Mouse (Mus musculus): ENCODE measurements at regions not wholly inside any gene's neighbourhood (a gene's known extent, or its start where the extent isn't known, plus 50 kb on each side); places are given as distances from the start of the nearest gene placed in this dataset.

- no peak for DNase-seq (ENCODE audit: low spot score)
- H3K9me3 ChIP-seq (ENCODE audit: low read length): no peaks in the 10 kb centered on the region
- 77% methylated on average over 7 of the region's 7 CpGs for WGBS
- no peaks in the 10 kb centered on the region for H3K36me3 ChIP-seq (ENCODE audit: insufficient read depth, low read length)
- no peaks in the 10 kb centered on the region for H3K4me1 ChIP-seq (ENCODE audit: insufficient read depth, low read depth, low read length)
- H3K27me3 ChIP-seq (replicated peaks; ENCODE audit: insufficient read depth, low read length): no peaks in the 10 kb centered on the region
- no peak overlapping the region for H3K9ac ChIP-seq (replicated peaks; ENCODE audit: low read depth)
- H3K27ac ChIP-seq (ENCODE audit: low read length): no peak overlapping the region
- no peak for ATAC-seq
- TF ChIP-seq EP300 (IDR thresholded peaks at IDR 0.05): no peak
- no peak for TF ChIP-seq CTCF (IDR thresholded peaks at IDR 0.05)
- no peak overlapping the region for H3K4me3 ChIP-seq (ENCODE audit: low read depth, low read length)
- H3K4me2 ChIP-seq (replicated peaks; ENCODE audit: low read depth, low read length): no peak overlapping the region
Observed at GRCm38 (mm10) chrX:10820313-10820920, 105.6 kb downstream of the Mid1ip1 start.

GRCm38 (mm10) chrX:10833681-10834080 lies 118.9 kb downstream of the Mid1ip1 start:
- no peaks in the 10 kb centered on the region for H3K27me3 ChIP-seq (replicated peaks; ENCODE audit: insufficient read depth, low read length)
- no peak overlapping the region for H3K4me3 ChIP-seq (ENCODE audit: low read depth, low read length)
- TF ChIP-seq CTCF (IDR thresholded peaks at IDR 0.05) (no peak), EP300 (IDR thresholded peaks at IDR 0.05) (0 out of 2 replicates have a peak, but pooled peaks have one; percentile 26)
- no peak overlapping the region for H3K9ac ChIP-seq (replicated peaks; ENCODE audit: low read depth)
- no peaks in the 10 kb centered on the region for H3K4me1 ChIP-seq (ENCODE audit: insufficient read depth, low read depth, low read length)
- 69% methylated on average over 1 of the region's 1 CpGs for WGBS
- DNase-seq (ENCODE audit: low spot score) (no peak), ATAC-seq (no peak)
- no peaks in the 10 kb centered on the region for H3K9me3 ChIP-seq (ENCODE audit: low read length)
- H3K27ac ChIP-seq (ENCODE audit: low read length): no peak overlapping the region
- H3K4me2 ChIP-seq (replicated peaks; ENCODE audit: low read depth, low read length): no peak overlapping the region
- H3K36me3 ChIP-seq (ENCODE audit: insufficient read depth, low read length): no peaks in the 10 kb centered on the region

GRCm38 (mm10) chrX:10857089-10857488 lies 142.3 kb downstream of the Mid1ip1 start:
- ATAC-seq: no peak
- WGBS: 37% methylated on average over 6 of the region's 6 CpGs

GRCm38 (mm10) chrX:10857668-10858067 lies 142.9 kb downstream of the Mid1ip1 start:
- Histone ChIP-seq H3K9ac (replicated peaks; ENCODE audit: low read depth) (no peak overlapping the region), H3K4me1 (ENCODE audit: insufficient read depth, low read depth, low read length) (no peaks in the 10 kb centered on the region), H3K27ac (ENCODE audit: low read length) (no peak overlapping the region), H3K36me3 (ENCODE audit: insufficient read depth, low read length) (no peaks in the 10 kb centered on the region), H3K4me3 (ENCODE audit: low read depth, low read length) (no peak overlapping the region), H3K27me3 (replicated peaks; ENCODE audit: insufficient read depth, low read length) (no peaks in the 10 kb centered on the region), H3K9me3 (ENCODE audit: low read length) (no peaks in the 10 kb centered on the region), H3K4me2 (replicated peaks; ENCODE audit: low read depth, low read length) (no peak overlapping the region)
- TF ChIP-seq CTCF (IDR thresholded peaks at IDR 0.05) (no peak), EP300 (IDR thresholded peaks at IDR 0.05) (no peak)
- DNase-seq (ENCODE audit: low spot score) (no peak), ATAC-seq (no peak)
- WGBS: 55% methylated on average over 3 of the region's 3 CpGs

More at GRCm38 (mm10) chrX:10857089-10857488, 142.3 kb downstream of the Mid1ip1 start:
- Histone ChIP-seq H3K27ac (ENCODE audit: low read length) (no peak overlapping the region), H3K9me3 (ENCODE audit: low read length) (no peaks in the 10 kb centered on the region), H3K4me3 (ENCODE audit: low read depth, low read length) (no peak overlapping the region), H3K4me2 (replicated peaks; ENCODE audit: low read depth, low read length) (no peak overlapping the region), H3K36me3 (ENCODE audit: insufficient read depth, low read length) (no peaks in the 10 kb centered on the region), H3K4me1 (ENCODE audit: insufficient read depth, low read depth, low read length) (no peaks in the 10 kb centered on the region), H3K27me3 (replicated peaks; ENCODE audit: insufficient read depth, low read length) (no peaks in the 10 kb centered on the region), H3K9ac (replicated peaks; ENCODE audit: low read depth) (no peak overlapping the region)
- DNase-seq (ENCODE audit: low spot score): peak; percentile 42
- no peak for TF ChIP-seq EP300 (IDR thresholded peaks at IDR 0.05)
- no peak for TF ChIP-seq CTCF (IDR thresholded peaks at IDR 0.05)

GRCm38 (mm10) chrX:10871613-10872012 lies 156.8 kb downstream of the Mid1ip1 start:
- Histone ChIP-seq H3K27me3 (replicated peaks; ENCODE audit: insufficient read depth, low read length) (no peaks in the 10 kb centered on the region), H3K27ac (ENCODE audit: low read length) (no peak overlapping the region), H3K4me2 (replicated peaks; ENCODE audit: low read depth, low read length) (no peak overlapping the region), H3K4me3 (ENCODE audit: low read depth, low read length) (no peak overlapping the region), H3K36me3 (ENCODE audit: insufficient read depth, low read length) (no peaks in the 10 kb centered on the region), H3K9ac (replicated peaks; ENCODE audit: low read depth) (no peak overlapping the region), H3K4me1 (ENCODE audit: insufficient read depth, low read depth, low read length) (no peaks in the 10 kb centered on the region), H3K9me3 (ENCODE audit: low read length) (no peaks in the 10 kb centered on the region)
- WGBS: 40% methylated on average over 4 of the region's 4 CpGs
- ATAC-seq: peak; percentile 32; the same call in 1 of the 2 replicates
- peak; percentile 44 for DNase-seq (ENCODE audit: low spot score)
- TF ChIP-seq CTCF (IDR thresholded peaks at IDR 0.05): no peak
- no peak for TF ChIP-seq EP300 (IDR thresholded peaks at IDR 0.05)

GRCm38 (mm10) chrX:10877856-10878255 lies 163.0 kb downstream of the Mid1ip1 start:
- no peak for DNase-seq (ENCODE audit: low spot score)
- no peak overlapping the region for H3K4me2 ChIP-seq (replicated peaks; ENCODE audit: low read depth, low read length)
- H3K36me3 ChIP-seq (ENCODE audit: insufficient read depth, low read length): no peaks in the 10 kb centered on the region
- H3K9ac ChIP-seq (replicated peaks; ENCODE audit: low read depth): no peak overlapping the region
- H3K4me3 ChIP-seq (ENCODE audit: low read depth, low read length): no peak overlapping the region
- TF ChIP-seq EP300 (IDR thresholded peaks at IDR 0.05) (no peak), CTCF (IDR thresholded peaks at IDR 0.05) (no peak)
- no peak for ATAC-seq
- no peaks in the 10 kb centered on the region for H3K4me1 ChIP-seq (ENCODE audit: insufficient read depth, low read depth, low read length)
- H3K9me3 ChIP-seq (ENCODE audit: low read length): no peaks in the 10 kb centered on the region
- H3K27me3 ChIP-seq (replicated peaks; ENCODE audit: insufficient read depth, low read length): no peaks in the 10 kb centered on the region
- no peak overlapping the region for H3K27ac ChIP-seq (ENCODE audit: low read length)
- WGBS: 74% methylated on average over 5 of the region's 5 CpGs

All from lung, postnatal 0 days (tissue).